Mouse (Mus musculus) urinary bladder, adult 18-20 months (tissue): ENCODE data around the gene Lcn12.
A peak's percentile ranks its signal among the peaks of the same experiment; 100 is the strongest.

Experiments used
- DNase-seq, 2 experiments: peaks; one replicate each; pipeline ENCODE4 v3.0.0; 2022; ENCODE audit warnings: low spot score in 2 of 2, mixed read lengths in 2 of 2

Gene Lcn12

GRCm38 (mm10) chr2:25460551-25461309 is 33.0 kb downstream of the Lcn12 start, which contains the start of gene Paxx:
TSS of gene Paxx (minus strand) at chr2:25461094.
- peak; percentile 90 to 91 for DNase-seq

DNA sequence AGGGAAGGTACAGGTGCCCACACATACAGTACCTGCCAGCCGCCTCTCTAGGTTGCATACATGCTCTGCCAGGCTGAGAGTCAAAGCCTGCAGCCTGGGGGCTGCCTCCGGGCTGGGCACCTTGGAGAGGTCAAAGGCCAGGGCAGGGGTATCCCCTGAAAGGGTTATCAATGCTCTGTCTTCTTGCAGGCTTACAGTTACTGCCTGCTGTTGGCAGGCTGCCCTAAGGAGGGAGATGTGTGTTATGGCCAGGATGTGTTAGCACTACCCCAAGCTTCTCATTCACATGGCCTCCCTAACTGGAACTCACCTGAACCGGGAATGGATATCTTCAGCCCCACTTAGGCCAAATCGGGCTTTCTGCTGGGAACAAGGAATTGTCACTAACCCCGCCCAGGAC is 33.6 kb downstream of the Lcn12 start:
- no peak for DNase-seq

DNA sequence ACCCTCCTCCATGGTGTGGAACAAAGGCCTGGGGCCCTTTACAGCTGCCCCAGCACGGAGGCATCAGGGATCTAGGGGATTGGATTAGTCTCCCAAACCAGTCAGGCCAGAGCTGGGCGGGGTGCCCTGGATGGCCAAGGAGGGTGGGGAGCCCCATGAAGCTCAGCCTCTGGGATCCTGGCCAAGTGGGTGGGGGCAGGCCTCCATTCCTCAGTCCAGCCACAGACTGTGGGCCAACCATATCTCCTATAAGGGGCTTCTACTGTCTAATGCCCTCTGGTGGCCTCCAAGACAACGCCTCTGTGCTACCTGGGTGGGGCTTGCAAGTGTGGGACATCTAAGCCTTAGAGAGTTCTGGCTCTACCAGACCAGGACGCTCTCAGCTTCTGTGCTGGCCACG is 34.8 kb downstream of the Lcn12 start:
- peak; percentile 34 to 73 for DNase-seq

GRCm38 (mm10) chr2:25457022-25457896 is 36.5 kb downstream of the Lcn12 start:
- DNase-seq: no peak

DNA sequence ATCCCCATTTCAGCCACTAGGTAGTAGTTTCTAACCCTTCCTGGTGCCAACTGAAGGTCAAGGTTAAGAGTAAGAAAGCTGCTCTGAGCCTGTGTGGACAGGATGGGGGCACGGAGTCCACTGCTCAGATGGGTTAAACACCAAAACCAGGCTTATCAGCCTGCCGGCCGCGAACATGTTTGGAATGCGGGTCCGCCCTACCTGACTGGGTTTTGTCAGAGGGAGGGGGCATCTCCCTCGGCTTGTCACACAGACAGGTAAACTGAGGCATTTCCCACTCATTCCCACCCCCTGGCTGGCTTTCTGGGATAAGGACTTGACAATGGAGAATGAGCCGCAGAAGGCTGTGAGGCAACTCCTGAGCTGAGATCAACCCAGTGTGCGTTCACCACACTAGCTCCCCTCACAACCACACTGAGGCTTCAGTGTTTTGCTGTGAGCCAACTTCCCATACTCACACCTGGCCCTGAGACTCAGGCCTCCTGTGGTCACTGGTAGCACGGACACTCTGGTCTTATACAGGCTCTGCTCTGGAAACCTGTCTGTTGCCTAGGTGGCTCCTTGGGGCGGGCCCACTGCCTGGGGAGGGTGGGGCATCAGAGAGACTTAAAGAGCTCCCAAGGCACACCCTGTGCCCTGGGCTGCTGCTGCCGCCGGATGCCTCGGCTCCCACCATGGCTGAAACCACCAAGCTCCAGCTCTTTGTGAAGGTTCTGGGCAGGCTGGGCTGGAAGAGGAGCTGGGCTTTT is 37.3 kb downstream of the Lcn12 start, which contains the start of gene Clic3:
Gene Clic3 (plus strand): TSS at position 634 of the 749 bp plus-strand sequence.
- peak; percentile 35 to 52 for DNase-seq

GRCm38 (mm10) chr2:25452951-25453350 is 40.8 kb downstream of the Lcn12 start:
- no peak for DNase-seq

GRCm38 (mm10) chr2:25450853-25451647 is 42.7 kb downstream of the Lcn12 start:
- no peak for DNase-seq

GRCm38 (mm10) chr2:25442682-25443081 is 51.0 kb downstream of the Lcn12 start:
- DNase-seq: no peak

DNA sequence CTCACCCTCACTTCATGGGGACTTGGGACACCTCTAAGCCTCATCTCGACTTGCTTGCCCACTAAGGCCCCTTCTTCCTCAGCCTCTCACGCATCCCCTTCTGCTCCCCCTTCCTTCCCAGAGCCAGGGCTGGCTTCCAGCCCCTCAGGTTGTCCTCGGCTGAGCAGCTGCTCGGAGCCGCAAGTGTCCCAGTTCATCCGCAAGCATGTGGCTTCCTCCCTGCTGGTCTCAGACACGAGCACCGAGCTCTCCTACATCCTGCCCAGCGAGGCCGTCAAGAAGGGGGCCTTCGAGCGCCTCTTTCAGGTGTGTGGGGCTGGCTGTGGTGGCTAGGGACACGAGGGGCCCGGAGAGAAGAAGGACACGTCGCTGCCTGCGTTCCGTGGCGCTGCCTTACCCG is 52.6 kb downstream of the Lcn12 start:
- no peak for DNase-seq
